Mouse (Mus musculus) lung, postnatal 4 days (tissue): Measurements from ENCODE around the gene Gak.

ENCODE experiments used
- DNase-seq, 2 experiments: peaks; one replicate each; pipeline ENCODE4 v3.0.0; 2021

The Gak gene

DNA sequence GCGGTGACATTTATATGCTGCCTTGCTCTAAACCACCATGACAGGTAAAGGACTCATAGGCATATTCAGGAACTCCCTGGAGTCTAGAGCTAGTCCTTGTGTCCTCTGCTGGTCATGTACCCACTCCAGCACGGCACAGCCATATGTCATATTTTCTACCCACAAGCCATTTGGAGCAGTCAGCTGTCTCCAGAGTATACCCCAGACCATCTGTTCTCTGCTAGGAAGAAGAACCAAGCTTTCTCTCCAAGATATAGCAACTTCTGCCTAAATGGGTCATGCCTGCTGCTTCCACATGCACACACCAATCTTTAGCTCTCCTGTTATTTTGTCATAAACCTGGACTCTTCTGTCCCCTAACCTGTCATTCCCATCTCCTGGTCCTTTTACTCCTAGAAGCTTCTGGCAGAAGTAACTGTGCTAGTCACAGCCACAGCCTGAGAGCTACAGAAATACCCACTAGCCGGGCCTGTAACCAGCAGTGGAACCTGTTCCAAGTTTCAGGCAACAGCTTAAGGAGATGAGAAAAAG is 48.1 kb downstream of the Gak start:
- no peak for DNase-seq

DNA sequence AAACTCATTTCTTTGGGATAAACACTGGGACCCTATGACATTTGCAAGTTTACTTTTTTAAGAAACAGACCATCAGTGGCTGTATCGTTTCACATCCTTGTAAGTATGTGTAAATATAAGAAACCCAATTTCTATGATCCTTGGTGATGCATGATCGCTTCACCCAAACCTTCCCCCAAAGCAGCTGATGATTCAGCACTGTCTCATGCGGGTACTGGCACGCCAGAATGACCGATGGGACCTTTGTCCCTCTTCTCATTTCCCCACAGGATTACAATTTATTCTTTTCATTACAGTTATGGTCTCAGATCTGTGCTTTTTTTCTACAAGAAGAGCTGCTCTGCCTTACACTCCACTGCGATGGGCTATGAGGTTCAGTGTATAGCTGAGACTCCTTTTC is 56.5 kb downstream of the Gak start:
- no peak for DNase-seq

GRCm38 (mm10) chr5:108570991-108571390 is 58.6 kb downstream of the Gak start:
- DNase-seq = no peak

- no peak for DNase-seq
These were observed 62.5 kb downstream of the Gak start for GRCm38 (mm10) chr5:108567104-108567503.

- DNase-seq = no peak
These were observed 63.0 kb downstream of the Gak start for GRCm38 (mm10) chr5:108566523-108566922.

DNA sequence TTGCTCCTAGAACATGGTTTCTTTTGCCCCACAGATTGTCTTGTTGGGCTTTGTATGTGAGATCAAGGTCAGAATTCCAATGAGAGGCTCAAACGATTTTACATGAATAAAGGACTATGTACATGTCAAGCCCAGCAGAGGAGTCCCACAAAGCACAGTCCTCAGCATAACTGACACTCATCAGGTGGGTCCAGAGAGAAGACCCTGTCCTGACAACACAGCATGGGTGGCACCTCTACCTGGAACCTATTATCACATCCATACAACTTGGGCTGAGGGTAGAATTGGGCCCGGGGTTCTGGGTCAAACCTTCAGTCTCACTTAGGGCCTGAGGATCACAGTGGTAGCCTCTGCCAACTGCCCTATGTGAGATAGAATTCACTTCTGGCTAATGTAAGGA is 64.2 kb downstream of the Gak start:
- DNase-seq = no peak

- no peak for DNase-seq
These were observed 65.2 kb downstream of the Gak start for GRCm38 (mm10) chr5:108564346-108564745.

- no peak for DNase-seq
These were observed 67.1 kb downstream of the Gak start for GRCm38 (mm10) chr5:108562483-108562882.

DNA sequence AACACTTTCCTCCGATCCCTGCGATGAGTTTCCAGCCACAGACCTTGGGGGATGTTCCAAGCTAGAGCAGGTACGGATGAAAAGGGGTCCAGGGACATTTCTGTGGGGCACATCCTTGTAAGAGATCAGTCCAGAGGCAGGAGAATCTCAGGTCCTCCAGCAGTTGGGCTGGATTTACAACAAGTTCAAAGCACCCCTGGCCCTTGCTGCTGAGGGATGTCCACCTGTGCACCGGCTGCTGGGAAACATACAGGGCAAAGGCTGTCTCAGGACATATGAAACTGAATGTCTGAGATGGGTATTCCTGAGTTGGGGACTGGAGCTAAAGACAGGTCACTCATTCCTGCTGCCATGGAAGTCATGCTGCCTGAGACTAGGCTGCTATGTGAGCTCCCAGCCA is 72.6 kb downstream of the Gak start:
- no peak for DNase-seq

DNA sequence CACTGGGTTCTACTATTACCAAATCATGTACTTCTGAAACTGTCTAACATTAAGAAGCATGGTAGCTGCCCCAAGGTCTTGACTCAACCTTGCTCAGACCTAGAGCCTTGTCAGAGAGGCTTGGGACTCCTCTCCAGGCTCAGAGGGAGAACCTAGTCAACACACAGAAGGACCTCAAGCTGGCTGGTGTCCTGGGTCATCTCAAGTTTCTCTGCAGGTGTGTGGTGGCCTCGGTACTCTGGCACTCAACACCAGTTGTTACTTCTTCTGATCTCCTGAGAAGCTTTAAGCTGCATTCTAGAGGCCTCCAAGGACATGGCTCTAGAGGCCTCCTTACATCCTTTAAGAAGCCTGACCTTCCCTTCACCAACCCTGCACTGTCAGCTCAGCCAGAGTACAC is 75.5 kb downstream of the Gak start:
- no peak for DNase-seq

GRCm38 (mm10) chr5:108550207-108550594 is 79.4 kb downstream of the Gak start:
- DNase-seq = no peak

DNA sequence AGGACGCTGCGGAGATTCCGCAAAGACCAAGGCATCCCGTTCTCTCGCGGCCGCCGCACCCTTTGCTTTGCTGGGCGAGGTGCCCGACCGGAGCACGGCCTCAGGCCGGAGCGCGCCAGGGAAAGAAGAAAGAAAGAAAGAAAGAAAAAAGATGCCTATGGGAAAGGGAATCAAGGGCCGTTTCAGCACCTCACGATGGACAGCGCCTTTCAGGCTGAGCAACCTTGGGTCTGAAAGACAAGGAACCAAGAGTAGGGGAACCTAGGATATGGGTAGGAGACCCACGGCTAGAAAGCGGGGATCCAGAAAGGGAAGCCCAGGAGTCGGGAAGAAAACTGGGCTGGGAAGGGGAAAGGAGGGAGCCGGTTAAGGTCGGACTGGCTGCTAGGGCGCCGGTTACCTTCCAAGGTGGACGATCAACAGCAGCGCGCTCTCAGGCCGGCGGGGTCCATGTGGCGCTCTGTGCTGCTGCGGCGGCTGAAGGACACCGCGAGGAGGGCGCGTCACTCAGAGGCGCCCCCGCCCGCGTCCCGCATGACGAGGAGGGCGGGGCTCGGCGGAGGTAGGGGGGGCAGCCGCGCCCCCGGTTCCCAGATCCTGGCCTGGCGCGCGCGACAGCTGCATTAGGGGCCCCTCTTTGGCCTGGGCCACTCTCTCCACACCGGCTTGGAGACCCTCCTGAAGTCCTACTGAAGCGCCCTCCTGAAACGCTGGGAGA is 79.9 kb downstream of the Gak start, which contains the start of gene Cplx1:
TSS of gene Cplx1 (minus strand) at position 536 of the 718 bp plus-strand sequence.
- DNase-seq = peak; percentile 49 to 62

DNA sequence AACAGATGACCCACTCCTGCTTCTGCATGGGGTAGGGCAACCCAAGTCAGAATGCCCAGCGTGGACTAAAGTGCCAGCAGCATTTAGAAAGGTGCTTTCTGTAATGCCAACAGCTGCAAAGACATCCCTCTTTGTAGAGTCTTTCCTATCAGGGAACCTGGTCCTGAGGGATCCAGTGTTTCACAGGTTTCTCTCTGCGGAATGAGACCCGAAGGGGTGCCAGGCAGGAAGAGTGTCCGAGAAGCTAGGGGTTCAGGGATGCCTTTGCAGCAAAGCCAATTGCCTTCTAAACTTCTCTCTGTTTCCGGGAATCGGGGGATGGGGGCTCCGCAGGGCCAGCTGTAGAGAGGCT is 80.4 kb downstream of the Gak start:
- DNase-seq = no peak

DNA sequence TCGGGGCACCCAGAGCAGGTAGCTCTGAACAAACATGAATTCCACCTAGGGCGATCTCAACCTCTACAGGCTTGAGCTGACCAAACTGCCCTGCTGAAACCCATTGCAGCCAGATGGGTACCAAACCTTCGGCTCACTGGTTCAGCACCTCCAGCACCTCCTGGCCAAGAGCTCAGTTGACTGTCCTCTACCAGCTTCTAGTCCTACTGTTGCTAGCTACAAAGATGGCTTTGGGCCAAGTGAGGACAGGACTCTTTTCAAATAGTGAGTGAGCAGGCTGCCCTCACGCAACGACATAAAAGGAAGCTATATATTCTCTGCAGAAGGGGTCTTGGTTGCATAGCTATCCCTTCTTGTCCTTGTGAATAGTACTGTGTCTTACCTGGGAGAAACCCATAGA is 81.9 kb downstream of the Gak start:
- DNase-seq = no peak

DNA sequence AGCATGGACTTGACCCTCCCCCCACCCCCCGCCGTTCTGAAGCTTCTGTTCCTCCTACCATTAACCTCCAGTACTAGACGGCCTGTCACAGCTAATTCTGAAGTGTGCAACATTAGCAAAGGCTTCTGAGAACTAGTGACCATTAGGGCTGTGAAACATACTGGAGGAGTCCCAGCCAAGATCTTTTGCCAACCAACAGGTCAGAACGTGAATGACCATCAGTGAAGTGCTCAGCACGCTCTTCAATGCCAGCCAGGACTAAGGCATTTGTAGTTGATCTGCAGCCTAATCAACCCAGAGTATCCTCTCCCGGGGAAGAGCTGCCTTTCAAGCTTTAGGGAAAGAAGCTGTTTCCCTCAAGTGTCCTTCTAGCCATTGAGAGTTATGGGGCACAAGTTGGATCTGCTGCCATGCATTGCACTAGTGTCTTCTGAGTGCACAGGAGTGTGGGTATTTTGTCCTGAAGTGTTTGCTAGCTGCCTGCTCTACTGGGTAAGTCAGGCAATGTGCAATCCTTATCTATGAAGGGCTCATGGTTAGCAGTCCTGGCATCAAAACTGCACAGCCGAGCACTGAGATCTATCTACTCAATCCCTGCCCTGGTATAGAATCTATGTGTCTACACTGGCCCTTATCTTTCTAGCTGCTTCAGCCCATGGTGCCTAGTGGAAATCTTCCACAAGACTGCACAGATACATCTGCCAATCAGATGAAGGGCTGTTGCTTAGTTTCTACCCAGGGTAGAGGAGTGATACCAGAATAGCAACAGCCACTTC is 85.9 kb downstream of the Gak start:
- no peak for DNase-seq

GRCm38 (mm10) chr5:108534188-108534587 is 95.4 kb downstream of the Gak start:
- no peak for DNase-seq

- DNase-seq = no peak
These were observed 107.0 kb downstream of the Gak start for GRCm38 (mm10) chr5:108522597-108522996.

- DNase-seq = no peak
These were observed 107.7 kb downstream of the Gak start for GRCm38 (mm10) chr5:108521896-108522295.

GRCm38 (mm10) chr5:108521016-108521415 is 108.5 kb downstream of the Gak start:
- DNase-seq = no peak

DNA sequence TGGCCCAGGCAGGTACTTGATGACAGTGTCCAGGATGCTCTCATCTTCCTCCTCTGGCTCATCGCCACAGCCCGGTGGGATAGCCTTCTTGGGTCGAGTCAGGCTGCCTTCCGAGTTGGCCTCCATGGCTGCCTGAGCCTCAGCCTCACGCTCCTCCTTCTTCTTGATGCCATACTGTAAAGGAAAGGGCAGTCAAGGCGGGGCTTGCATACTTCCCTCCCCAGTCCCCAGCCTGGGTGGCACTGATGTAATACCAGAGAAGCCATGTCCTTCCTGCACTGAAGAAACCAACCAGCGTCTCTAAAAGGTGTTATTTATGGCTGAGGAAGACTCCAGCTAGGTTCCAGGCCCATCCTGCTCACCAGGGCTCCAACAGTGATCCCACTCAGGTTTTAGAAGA is 109.4 kb downstream of the Gak start:
- DNase-seq = no peak
